Mouse (Mus musculus) forebrain, postnatal 0 days (tissue): ENCODE results near the gene Rmdn3. TPM values are rescaled to one million over a fixed set of nuclear protein-coding genes. Genes with fewer than 3 reads are reported as not detected.
A peak's percentile ranks its signal among the peaks of the same experiment; 100 is the strongest.

Experiments used
- ATAC-seq: fragments of 200-750 bp; cut with Nextera tagmentation; 2 replicates; pipeline ENCODE4 v1.8.0; 2017; ENCODE audit warnings: mild to moderate bottlenecking, moderate library complexity
- DNase-seq: peaks from one replicate; pipeline ENCODE4 v3.0.0-alpha.2; 2015
- H3K27ac ChIP-seq: fragments of 300-500 bp; sonication (generic); 2 replicates; pipeline ENCODE4 v1.5.1; 2014; ENCODE audit warnings: low read depth, mild to moderate bottlenecking, antibody characterized with exemption, low read length, moderate library complexity, mixed read lengths
- H3K27me3 ChIP-seq: fragments of 300-500 bp; sonication (generic); 2 replicates; pipeline ENCODE4 v1.6.1; 2014; ENCODE audit warnings: mild to moderate bottlenecking, low read length, mixed read lengths; ENCODE audit not compliant: insufficient read depth
- H3K36me3 ChIP-seq: fragments of 300-500 bp; sonication (generic); 2 replicates; pipeline ENCODE4 v1.6.1; 2014; ENCODE audit warnings: mild to moderate bottlenecking, moderate library complexity; ENCODE audit not compliant: insufficient read depth
- H3K4me1 ChIP-seq: fragments of 300-500 bp; sonication (generic); 2 replicates; pipeline ENCODE4 v1.6.1; 2014; ENCODE audit warnings: antibody characterized with exemption; ENCODE audit not compliant: insufficient read depth
- H3K4me2 ChIP-seq: fragments of 300-500 bp; sonication (generic); 2 replicates; pipeline ENCODE4 v1.6.1; 2014; ENCODE audit warnings: low read depth, mild to moderate bottlenecking, moderate library complexity
- H3K4me3 ChIP-seq: fragments of 300-500 bp; sonication (generic); 2 replicates; pipeline ENCODE4 v1.5.1; 2014; ENCODE audit warnings: low read depth, low read length, mixed read lengths
- H3K9ac ChIP-seq: fragments of 300-500 bp; sonication (generic); 2 replicates; pipeline ENCODE4 v1.6.1; 2014; ENCODE audit warnings: mild to moderate bottlenecking
- H3K9me3 ChIP-seq: fragments of 300-500 bp; sonication (generic); 2 replicates; pipeline ENCODE4 v1.6.1; 2016; ENCODE audit warnings: low read length
- CTCF ChIP-seq: sonication (generic); IDR thresholded peaks from 2 replicates; pipeline ENCODE4 v1.5.1; 2016; ENCODE audit warnings: antibody characterized with exemption, control low read depth, low read depth
- WGBS: fragments of 180-500 bp; shearing (Covaris S2); extraction: QIAGEN DNeasy Blood & Tissue Kit; methylation state at CpG from one replicate; pipeline ENCODE4 v1.1.7; 2014; 5-methylcytosine and 5-hydroxymethylcytosine counted together
- polyA plus RNA-seq: library from polyadenylated mRNA; unstranded; fragments of >200 nt; fragmentation: Nextera tagmentation; extraction: Ambion mirVana; gene quantifications from 2 replicates; pipeline ENCODE4 v1.2.1, GENCODE M21; 2015
- total RNA-seq: library from RNA; depleted of rRNA; stranded (reverse); fragments of >200 nt; gene quantifications from 2 replicates; pipeline ENCODE4 v1.2.3, GENCODE M21; 2014

Gene Rmdn3
- total and polyA plus RNA-seq, 2 experiments from 2014 or later = 39.5 to 45.8 TPM

GRCm38 (mm10) chr2:119145199-119145598 is 11.6 kb downstream of the Rmdn3 start:
- Histone ChIP-seq H3K4me1 (no peaks in the 10 kb centered on the region), H3K9me3 (no peaks in the 10 kb centered on the region), H3K4me3 (no peak overlapping the region), H3K4me2 (no peak overlapping the region), H3K9ac (no peak overlapping the region), H3K36me3 (peaks cover 89% of the 10 kb centered on the region), H3K27me3 (no peaks in the 10 kb centered on the region), H3K27ac (no peak overlapping the region)
- DNase-seq = no peak
- no peak for ATAC-seq
- 88% methylated on average over 2 of the region's 2 CpGs for WGBS
- peak; percentile 30 for TF ChIP-seq CTCF

- no peak for TF ChIP-seq CTCF
- Histone ChIP-seq H3K4me1 (no peaks in the 10 kb centered on the region), H3K9me3 (no peaks in the 10 kb centered on the region), H3K36me3 (peaks cover 52% of the 10 kb centered on the region), H3K4me2 (no peak overlapping the region), H3K27me3 (no peaks in the 10 kb centered on the region), H3K4me3 (no peak overlapping the region), H3K9ac (no peak overlapping the region), H3K27ac (no peak overlapping the region)
- ATAC-seq = no peak
- DNase-seq = no peak
- WGBS = 86% methylated on average over 5 of the region's 5 CpGs
Measured at GRCm38 (mm10) chr2:119136346-119136898, 20.4 kb downstream of the Rmdn3 start.

- TF ChIP-seq CTCF = no peak
- Histone ChIP-seq H3K9ac (peak overlapping the region; percentile 68), H3K27me3 (no peaks in the 10 kb centered on the region), H3K27ac (no peak overlapping the region), H3K36me3 (no peaks in the 10 kb centered on the region), H3K4me1 (no peaks in the 10 kb centered on the region), H3K9me3 (no peaks in the 10 kb centered on the region), H3K4me3 (peak overlapping the region; percentile 67), H3K4me2 (peak overlapping the region; percentile 99)
- ATAC-seq (no peak), DNase-seq (no peak)
- 12% methylated on average over 20 of the region's 20 CpGs for WGBS
Measured at GRCm38 (mm10) chr2:119113121-119113925, 43.5 kb downstream of the Rmdn3 start.

- WGBS = under 1% methylated on average over 51 of the region's 51 CpGs
- Histone ChIP-seq H3K27ac (peak within 1 kb of the TSS; percentile 75), H3K27me3 (no peaks in the 10 kb centered on the region), H3K4me2 (peak within 1 kb of the TSS; percentile 99), H3K9ac (peak within 1 kb of the TSS; percentile 68), H3K4me3 (peak within 1 kb of the TSS; percentile 67), H3K4me1 (no peaks in the 10 kb centered on the region), H3K9me3 (no peaks in the 10 kb centered on the region), H3K36me3 (no peaks in the 10 kb centered on the region)
- DNase-seq = peak; percentile 92
- peak; percentile 97 for ATAC-seq
- TF ChIP-seq CTCF = no peak
Measured at GRCm38 (mm10) chr2:119112438-119113112, 44.3 kb downstream of the Rmdn3 start, which contains the start of gene Rad51. Gene Rad51, plus strand, starts transcription at chr2:119112793.

- 94% methylated on average over 3 of the region's 3 CpGs for WGBS
- H3K27me3 ChIP-seq = no peaks in the 10 kb centered on the region
- TF ChIP-seq CTCF = no peak
- H3K27ac ChIP-seq = no peak overlapping the region
- H3K9ac ChIP-seq = no peak overlapping the region
- no peak overlapping the region for H3K4me3 ChIP-seq
- no peak for ATAC-seq
- H3K36me3 ChIP-seq = no peaks in the 10 kb centered on the region
- H3K4me1 ChIP-seq = no peaks in the 10 kb centered on the region
- no peak overlapping the region for H3K4me2 ChIP-seq
- no peaks in the 10 kb centered on the region for H3K9me3 ChIP-seq
- DNase-seq = no peak
Measured at GRCm38 (mm10) chr2:119111060-119111459, 45.8 kb downstream of the Rmdn3 start.

- ATAC-seq = no peak
- TF ChIP-seq CTCF = no peak
- DNase-seq = no peak
- H3K4me3 ChIP-seq = no peak overlapping the region
- no peak overlapping the region for H3K4me2 ChIP-seq
- no peak overlapping the region for H3K9ac ChIP-seq
- H3K27ac ChIP-seq = no peak overlapping the region
- no peaks in the 10 kb centered on the region for H3K9me3 ChIP-seq
- no peaks in the 10 kb centered on the region for H3K4me1 ChIP-seq
- no peaks in the 10 kb centered on the region for H3K36me3 ChIP-seq
- H3K27me3 ChIP-seq = no peaks in the 10 kb centered on the region
- 76% methylated on average over 4 of the region's 4 CpGs for WGBS
Measured at GRCm38 (mm10) chr2:119108554-119108953, 48.3 kb downstream of the Rmdn3 start.

GRCm38 (mm10) chr2:119106583-119106982 is 50.3 kb downstream of the Rmdn3 start:
- no peaks in the 10 kb centered on the region for H3K4me1 ChIP-seq
- no peak overlapping the region for H3K9ac ChIP-seq
- H3K4me3 ChIP-seq = no peak overlapping the region
- no peaks in the 10 kb centered on the region for H3K27me3 ChIP-seq
- H3K4me2 ChIP-seq = no peak overlapping the region
- no peaks in the 10 kb centered on the region for H3K36me3 ChIP-seq
- ATAC-seq (no peak), DNase-seq (no peak)
- H3K9me3 ChIP-seq = no peaks in the 10 kb centered on the region
- TF ChIP-seq CTCF = no peak
- 78% methylated on average over 5 of the region's 5 CpGs for WGBS
- no peak overlapping the region for H3K27ac ChIP-seq
